Mouse (Mus musculus) erythroblast, embryonic 14.5 days (primary cell): ENCODE results near the gene Akap2.

Experiments used
- GATA1 ChIP-seq: IDR thresholded peaks from 2 replicates; pipeline ENCODE4 v1.6.1; 2012; ENCODE audit warnings: low read length, inconsistent platforms, mixed read lengths
- TAL1 ChIP-seq: IDR thresholded peaks from 3 replicates; pipeline ENCODE4 v1.6.1; 2012; ENCODE audit warnings: low read length, inconsistent platforms, mixed read lengths

DNA sequence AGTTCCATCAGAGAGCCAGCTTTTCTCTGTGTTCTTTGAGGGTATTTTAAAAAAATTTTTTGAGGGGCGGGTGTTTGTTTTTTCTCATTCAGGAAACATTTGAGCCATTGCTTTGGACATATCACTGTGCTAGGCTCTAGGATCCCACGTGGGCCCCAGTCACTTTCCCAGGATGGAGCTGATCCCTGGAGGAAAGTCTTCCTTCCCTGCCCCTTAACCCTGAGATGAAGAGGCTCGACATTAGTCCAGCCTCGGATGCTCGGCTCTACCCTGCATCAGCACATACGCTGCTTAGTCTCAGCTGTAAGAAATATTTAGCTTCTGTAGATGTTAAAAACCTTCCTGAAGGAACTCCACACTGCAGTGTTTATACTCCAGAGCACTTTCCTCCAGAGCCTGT, 178.4 kb downstream of the Akap2 start:
- no peak for TF ChIP-seq TAL1
- no peak for TF ChIP-seq GATA1
